Mouse (Mus musculus): ENCODE results near the gene Agl.

Agl gene

GRCm38 (mm10) chr3:116807811-116808506 lies at the start of gene Agl:
Agl (minus strand) TSS chr3:116808166.
- DNase-seq (ENCODE audit: low spot score), result peak; percentile 86

GRCm38 (mm10) chr3:116857611-116858010 lies 49.6 kb upstream of the Agl start:
- DNase-seq (ENCODE audit: low spot score), result no peak

GRCm38 (mm10) chr3:116852421-116852820 lies 44.5 kb upstream of the Agl start:
- DNase-seq (ENCODE audit: low spot score), result no peak

- no peak for DNase-seq (ENCODE audit: low spot score)
Measured at GRCm38 (mm10) chr3:116850376-116850775, 42.4 kb upstream of the Agl start.

- DNase-seq (ENCODE audit: low spot score), result no peak
Measured at GRCm38 (mm10) chr3:116848936-116849335, 41.0 kb upstream of the Agl start.

GRCm38 (mm10) chr3:116848099-116848498 lies 40.1 kb upstream of the Agl start:
- no peak for DNase-seq (ENCODE audit: low spot score)

- no peak for DNase-seq (ENCODE audit: low spot score)
Measured at GRCm38 (mm10) chr3:116846084-116846483, 38.1 kb upstream of the Agl start.

GRCm38 (mm10) chr3:116844880-116845579 lies 37.1 kb upstream of the Agl start:
- DNase-seq (ENCODE audit: low spot score), result no peak

GRCm38 (mm10) chr3:116841311-116841710 lies 33.3 kb upstream of the Agl start:
- DNase-seq (ENCODE audit: low spot score), result no peak

- DNase-seq (ENCODE audit: low spot score), result no peak
Measured at GRCm38 (mm10) chr3:116836681-116837475, 28.9 kb upstream of the Agl start.

- DNase-seq (ENCODE audit: low spot score), result peak; percentile 83
Measured at GRCm38 (mm10) chr3:116835770-116836680, 28.1 kb upstream of the Agl start.

GRCm38 (mm10) chr3:116835350-116835749 lies 27.4 kb upstream of the Agl start:
- DNase-seq (ENCODE audit: low spot score), result no peak

- DNase-seq (ENCODE audit: low spot score), result no peak
Measured at GRCm38 (mm10) chr3:116834241-116834640, 26.3 kb upstream of the Agl start.

- no peak for DNase-seq (ENCODE audit: low spot score)
Measured at GRCm38 (mm10) chr3:116833491-116833890, 25.5 kb upstream of the Agl start.

- DNase-seq (ENCODE audit: low spot score), result no peak
Measured at GRCm38 (mm10) chr3:116832526-116833310, 24.8 kb upstream of the Agl start.

GRCm38 (mm10) chr3:116831324-116831723 lies 23.4 kb upstream of the Agl start:
- no peak for DNase-seq (ENCODE audit: low spot score)

GRCm38 (mm10) chr3:116829274-116829920 lies 21.4 kb upstream of the Agl start:
- no peak for DNase-seq (ENCODE audit: low spot score)

- no peak for DNase-seq (ENCODE audit: low spot score)
Measured at GRCm38 (mm10) chr3:116826471-116827215, 18.7 kb upstream of the Agl start.

GRCm38 (mm10) chr3:116817231-116817630 lies 9.3 kb upstream of the Agl start:
- no peak for DNase-seq (ENCODE audit: low spot score)

All from T-cell, adult 2 months (primary cell).